Mouse (Mus musculus): ENCODE measurements around the gene Per1.

Gene Per1

DNA sequence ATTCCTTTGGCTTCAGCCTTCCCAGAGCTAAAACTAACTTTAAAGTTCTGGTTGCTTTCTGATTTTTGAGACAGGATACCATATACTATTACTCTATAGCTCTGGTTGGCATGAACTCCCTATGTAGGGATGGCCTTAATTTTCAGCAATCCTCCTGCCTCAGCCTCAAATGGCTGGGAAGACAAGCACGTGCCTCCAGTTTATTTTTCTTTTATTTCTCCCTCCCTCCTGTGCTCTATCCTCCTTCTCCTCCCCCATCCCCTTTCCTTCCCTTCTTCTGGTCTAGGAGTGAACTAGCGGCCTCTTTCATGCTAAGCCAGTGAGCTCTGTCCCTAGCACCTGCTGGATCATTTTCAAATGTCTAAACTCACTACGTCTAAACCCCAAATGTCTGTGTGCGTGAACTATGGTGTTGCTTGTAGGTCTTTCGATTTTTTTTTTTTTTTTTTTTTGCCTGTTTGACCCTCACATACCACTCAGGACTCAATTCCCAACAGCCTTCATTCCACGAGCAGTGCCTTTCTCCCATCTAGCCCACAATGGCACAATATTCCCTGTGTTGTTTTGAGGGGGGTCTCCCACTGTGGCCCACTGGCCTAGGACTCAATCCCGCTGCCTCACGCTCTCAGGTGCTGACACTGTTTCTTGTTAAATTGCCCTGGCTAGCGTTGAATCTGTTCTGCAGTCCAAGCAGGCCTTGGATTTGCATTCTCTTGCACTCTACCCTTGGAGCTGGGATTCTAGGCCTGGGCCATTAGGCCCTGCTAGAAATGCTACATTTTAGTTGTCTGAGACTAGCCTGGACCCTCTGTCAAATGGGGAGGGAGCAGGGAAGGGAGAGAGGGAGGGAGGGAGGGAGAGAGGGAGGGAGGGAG, 30.5 kb upstream of the Per1 start:
- no peak for DNase-seq (ENCODE audit: low spot score)

GRCm38 (mm10) chr11:69065394-69065925, 29.6 kb upstream of the Per1 start:
- no peak for DNase-seq (ENCODE audit: low spot score)

DNA sequence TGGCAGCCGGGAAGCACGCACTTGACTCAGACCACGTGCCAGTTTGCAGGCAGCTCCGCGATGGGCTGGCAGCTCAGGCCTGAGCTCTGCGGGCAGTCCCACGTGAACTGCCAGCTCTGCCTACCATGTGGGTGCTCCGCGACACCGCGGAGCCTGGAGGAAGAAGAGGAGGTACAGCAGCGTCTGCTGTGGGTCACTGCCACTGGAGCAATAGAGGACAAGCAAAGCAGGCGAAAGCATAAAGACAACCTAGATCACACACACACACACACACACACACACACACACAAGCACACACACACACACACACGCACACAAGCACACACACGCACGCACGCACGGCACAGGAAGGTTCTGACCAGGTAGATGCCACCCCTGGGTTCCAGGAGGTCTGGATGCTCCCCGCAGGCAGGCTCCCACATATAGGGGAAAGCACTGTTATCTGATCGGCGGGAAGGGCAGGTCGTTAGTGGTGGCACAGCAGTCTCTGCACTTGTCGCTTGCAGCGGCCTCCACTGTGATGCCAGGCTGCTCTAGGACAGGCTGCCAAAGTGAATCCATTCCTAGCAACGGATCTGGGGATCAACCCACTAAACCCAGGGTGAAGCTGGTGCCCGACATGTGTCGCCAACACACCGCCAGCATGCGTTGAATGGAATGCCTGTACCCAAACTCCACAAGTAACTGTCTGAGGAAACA, 28.7 kb upstream of the Per1 start:
- DNase-seq (ENCODE audit: low spot score) = no peak

DNA sequence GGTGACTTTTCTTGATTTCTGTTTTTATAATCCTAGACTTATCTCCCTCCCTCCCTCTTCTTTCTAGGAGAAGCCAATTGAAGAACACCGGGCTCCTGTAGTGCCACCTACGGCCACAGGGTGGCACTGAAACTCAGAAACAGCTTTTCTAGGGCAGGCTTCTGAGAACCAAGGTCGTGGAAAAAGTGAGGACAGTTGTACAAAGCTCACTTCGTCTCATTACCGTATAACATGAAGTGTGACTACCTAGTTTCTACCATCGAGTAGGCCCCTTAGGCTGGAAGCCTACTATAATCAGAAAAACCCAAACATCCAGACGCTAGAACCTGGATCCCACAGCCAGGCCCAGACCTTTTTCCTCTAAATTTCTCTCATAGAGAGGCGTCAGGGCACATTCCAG, 28.1 kb upstream of the Per1 start:
- DNase-seq (ENCODE audit: low spot score) = peak; percentile 81

GRCm38 (mm10) chr11:69067601-69068000, 27.4 kb upstream of the Per1 start:
- no peak for DNase-seq (ENCODE audit: low spot score)

GRCm38 (mm10) chr11:69070093-69070492, 24.9 kb upstream of the Per1 start:
- no peak for DNase-seq (ENCODE audit: low spot score)

DNA sequence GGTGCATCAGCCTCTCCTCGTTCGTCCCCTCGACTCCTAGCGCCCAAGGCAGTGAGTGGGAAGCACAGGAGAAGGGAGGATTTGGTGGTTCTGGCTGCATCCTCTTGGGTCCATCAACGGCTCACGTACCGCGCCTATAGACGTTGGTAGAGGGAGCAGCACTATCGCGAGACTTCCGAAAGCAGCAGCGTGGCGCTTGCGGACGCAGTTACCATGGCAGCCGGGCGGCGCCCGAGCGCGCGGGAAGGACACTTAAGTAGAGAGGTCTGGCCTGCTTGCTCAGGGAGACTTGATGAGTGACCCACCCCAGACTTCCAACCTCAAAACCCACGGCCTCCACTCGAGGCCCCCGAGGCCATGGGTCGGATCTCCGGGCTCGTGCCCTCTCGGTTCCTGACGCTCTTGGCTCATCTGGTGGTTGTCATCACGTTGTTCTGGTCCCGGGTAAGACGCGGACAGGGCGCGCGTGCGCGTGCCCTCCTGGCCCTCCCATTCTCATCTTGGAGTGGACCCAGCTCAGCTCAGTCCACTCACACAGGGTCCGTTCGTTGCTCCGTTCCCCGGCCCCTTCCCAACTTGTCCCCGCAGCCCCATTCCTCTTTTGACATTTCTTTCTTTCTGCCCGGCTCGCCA, 24.3 kb upstream of the Per1 start, which contains the start of gene Tmem107:
TSS of gene Tmem107 (plus strand) at position 217 of the 633 bp plus-strand sequence.
- peak; percentile 90 for DNase-seq (ENCODE audit: low spot score)

DNA sequence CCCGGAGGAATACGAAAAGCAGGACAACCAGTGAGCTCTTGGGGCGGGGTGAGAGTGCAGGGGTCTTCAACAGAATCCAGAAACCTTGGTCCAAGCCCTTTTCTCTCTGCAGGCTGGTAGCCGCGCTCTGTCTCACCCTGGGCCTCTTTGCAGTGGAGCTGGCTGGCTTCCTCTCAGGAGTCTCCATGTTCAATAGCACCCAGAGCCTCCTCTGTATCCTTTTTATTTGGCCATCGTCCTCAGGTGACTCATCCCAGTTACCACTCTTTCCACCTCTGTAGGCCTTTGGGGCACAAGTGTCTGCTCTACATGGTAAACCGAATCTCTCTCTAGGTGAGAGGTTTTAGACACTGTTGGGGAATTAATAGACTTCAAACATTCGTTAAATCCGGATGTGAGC, 23.8 kb upstream of the Per1 start:
- DNase-seq (ENCODE audit: low spot score) = no peak

DNA sequence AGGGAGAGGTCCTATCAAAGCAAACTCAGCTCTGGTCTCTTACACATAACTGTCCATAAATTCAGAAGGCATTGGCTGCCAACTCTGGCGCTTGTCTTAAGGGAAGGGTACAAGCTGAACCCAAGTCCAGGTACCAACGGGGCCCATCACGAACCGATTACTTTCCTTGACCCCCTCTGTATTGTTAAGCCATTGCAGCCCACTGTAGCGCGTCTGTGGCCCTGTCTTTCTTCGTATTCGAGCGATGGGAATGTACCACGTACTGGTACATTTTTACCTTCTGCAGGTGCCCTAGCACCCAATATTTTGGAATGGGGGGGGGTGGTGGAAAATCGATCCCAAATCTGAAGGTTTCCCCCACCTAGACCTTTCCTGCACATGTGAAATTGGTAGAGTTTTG, 22.8 kb upstream of the Per1 start:
- no peak for DNase-seq (ENCODE audit: low spot score)

- no peak for DNase-seq (ENCODE audit: low spot score)
These were observed 22.4 kb upstream of the Per1 start for GRCm38 (mm10) chr11:69072666-69073064.

DNA sequence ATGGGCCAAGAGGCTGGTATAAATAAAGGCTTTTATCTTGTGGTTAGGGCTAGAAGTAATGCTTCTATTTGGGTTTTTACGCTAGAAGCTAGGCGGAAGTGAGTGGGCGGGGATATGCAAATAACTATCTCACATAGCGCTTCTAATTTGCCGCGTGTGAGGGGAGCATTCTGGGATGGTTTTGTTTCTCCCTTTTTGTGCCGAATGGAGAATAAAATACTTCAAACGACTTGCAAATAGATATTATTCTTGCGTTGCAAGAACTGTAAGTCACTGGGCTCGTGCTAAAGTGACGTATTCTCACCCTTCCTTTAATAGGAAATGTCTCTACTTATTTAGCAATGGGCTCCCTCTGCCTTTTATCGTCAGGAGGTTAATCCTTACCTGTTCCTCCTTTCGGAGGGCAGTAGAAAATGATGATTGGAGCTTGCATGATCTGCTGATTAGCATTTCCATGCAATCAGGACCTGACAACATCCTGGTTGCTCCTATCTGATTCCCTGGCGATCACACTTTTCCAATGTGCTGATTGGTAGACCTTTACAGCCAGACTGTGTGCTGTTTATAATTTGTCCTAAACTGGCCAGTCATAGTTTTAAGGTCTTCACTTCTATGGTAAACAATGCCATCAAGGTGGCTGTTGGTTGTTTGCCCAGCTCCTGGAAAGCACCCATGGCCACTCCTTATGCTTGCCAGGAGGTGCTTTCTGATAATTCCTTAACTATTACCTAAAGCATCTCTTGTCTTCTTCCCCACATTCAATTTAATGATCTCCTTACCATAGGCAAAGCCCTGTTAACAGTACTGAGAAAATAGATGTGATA, 21.7 kb upstream of the Per1 start:
- peak; percentile 77 for DNase-seq (ENCODE audit: low spot score)

GRCm38 (mm10) chr11:69073951-69074775, 20.9 kb upstream of the Per1 start:
- no peak for DNase-seq (ENCODE audit: low spot score)

GRCm38 (mm10) chr11:69074776-69075069, 20.3 kb upstream of the Per1 start:
- DNase-seq (ENCODE audit: low spot score) = no peak

- no peak for DNase-seq (ENCODE audit: low spot score)
These were observed 19.1 kb upstream of the Per1 start for GRCm38 (mm10) chr11:69075764-69076479.

DNA sequence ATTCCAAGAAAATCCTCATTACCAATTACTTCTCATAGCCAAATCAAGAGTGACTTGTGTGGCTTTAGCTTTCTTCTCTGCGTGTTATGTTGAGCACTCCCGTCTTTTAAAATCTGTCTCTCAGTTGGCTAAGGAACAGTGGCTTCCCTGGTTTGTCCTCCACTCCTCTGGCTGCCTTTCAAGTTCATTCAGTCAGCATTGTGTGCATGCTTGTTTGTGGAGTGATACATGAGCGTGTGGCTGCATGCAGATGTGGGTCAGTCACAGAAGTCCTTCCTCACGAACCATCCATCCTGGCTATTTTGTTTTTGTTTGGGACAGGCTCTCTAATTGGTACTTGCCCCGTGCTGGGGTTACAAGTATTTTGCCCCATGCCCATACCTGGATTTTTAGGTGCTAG, 18.4 kb upstream of the Per1 start:
- no peak for DNase-seq (ENCODE audit: low spot score)

GRCm38 (mm10) chr11:69077316-69077715, 17.7 kb upstream of the Per1 start:
- no peak for DNase-seq (ENCODE audit: low spot score)

GRCm38 (mm10) chr11:69078041-69078440, 17.0 kb upstream of the Per1 start:
- no peak for DNase-seq (ENCODE audit: low spot score)

DNA sequence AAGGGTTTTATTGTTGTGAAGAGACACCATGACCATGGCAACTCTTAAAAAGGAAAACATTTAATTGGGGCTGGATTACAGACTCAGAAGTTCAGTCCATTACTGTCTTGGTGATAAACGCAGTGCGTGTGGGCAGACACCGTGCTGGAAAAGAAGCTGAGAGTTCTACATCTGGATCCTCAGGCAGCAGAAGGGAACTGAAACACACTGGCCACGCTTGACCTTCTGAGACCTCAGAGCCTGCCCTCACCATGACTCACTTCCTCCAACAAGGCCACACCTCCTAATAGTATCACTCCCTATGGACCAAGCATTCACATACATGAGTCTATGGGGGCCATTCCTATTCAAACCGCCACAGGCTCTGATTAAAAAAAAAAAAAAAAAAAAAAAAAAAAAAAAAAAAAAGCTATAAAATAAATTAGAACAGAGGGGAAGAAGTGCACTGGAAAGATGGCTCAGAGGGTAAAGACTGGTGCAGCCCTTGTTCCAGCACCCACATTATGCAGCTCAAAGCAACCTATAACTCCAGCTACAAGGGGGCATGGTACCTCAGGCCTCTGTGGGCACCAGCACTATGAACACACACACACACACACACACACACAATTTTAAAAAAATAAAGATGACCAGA, 16.1 kb upstream of the Per1 start:
- DNase-seq (ENCODE audit: low spot score) = no peak

GRCm38 (mm10) chr11:69080102-69080854, 14.7 kb upstream of the Per1 start:
- DNase-seq (ENCODE audit: low spot score) = no peak

All from spleen, adult 12 weeks (tissue).